Mouse (Mus musculus): ENCODE results near the gene Csrp1. TPM values are rescaled to one million over a fixed set of nuclear protein-coding genes. Genes with fewer than 3 reads are reported as not detected.

Gene Csrp1
- polyA plus RNA-seq, 1 experiment = 33.7 TPM

DNA sequence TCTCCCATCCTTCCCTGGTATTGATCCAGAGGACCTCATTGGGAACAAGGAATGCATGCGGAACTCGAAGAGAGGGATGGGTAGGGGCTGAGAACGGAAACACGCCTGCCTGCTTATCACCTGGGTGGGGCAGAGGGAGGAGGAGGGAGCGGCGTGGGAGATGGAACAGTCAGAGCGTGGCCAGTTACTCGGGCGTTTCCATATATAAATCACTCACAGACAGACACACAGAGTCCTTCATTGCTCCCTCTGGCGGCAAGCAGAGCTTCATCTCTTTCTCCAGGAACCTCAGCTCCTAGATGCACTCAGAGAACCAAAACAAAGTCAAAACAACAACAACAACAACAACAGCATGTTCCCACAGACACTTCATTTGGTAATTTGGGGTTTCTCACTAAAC, 68.8 kb downstream of the Csrp1 start:
- Histone ChIP-seq H3K4me3 (ENCODE audit: insufficient read depth, low read depth, low read length) (no peak overlapping the region), H3K4me1 (ENCODE audit: control insufficient read depth, insufficient read depth, insufficient read length, low read length) (peaks cover 4% of the 10 kb centered on the region), H3K27ac (replicated peaks; ENCODE audit: low read depth, low read length) (no peak overlapping the region)

- H3K4me1 ChIP-seq (ENCODE audit: control insufficient read depth, insufficient read depth, insufficient read length, low read length) = peaks cover 10% of the 10 kb centered on the region
- no peak overlapping the region for H3K27ac ChIP-seq (replicated peaks; ENCODE audit: low read depth, low read length)
- no peak overlapping the region for H3K4me3 ChIP-seq (ENCODE audit: insufficient read depth, low read depth, low read length)
Measured at GRCm38 (mm10) chr1:135789815-135790214, 70.0 kb downstream of the Csrp1 start.

DNA sequence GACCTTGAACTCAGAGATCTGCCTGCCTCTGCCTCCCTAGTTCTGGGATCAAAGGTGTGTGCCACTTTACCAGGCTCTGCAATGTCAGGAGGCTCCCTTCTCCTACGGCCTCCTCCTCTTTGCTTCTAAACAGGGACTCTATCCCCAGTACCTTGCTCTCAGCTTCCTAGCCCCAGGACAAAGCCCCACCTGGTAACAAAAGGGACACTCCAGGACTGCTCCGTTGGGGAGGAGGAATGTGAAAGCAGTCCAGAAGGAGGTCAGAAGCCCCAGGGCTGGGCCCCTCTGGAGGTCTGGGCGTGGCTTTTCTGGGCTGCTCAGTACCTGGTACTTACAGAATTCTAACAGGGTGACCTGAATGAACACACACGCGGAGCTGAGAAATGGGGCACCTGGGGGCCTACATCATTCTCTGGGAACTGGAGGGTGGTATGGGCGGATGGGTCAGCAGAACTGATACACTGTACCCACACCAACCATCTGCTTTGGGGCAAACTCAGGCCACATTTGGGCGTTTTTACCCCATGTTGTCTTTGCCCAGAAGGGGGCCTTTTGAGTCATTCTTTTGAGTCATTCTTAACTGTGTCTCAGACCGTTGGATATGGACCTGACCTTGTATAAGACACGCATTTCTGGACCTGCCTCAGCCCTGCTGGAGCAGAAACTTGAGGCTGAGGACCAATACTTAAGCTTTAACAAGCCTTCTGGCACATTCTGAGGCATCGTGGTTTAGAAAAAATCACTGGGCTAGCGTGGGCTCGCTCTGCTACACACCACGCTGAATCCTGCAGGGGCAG, 72.5 kb downstream of the Csrp1 start:
- Histone ChIP-seq H3K4me1 (ENCODE audit: control insufficient read depth, insufficient read depth, insufficient read length, low read length) (peaks cover 11% of the 10 kb centered on the region), H3K27ac (replicated peaks; ENCODE audit: low read depth, low read length) (no peak overlapping the region), H3K4me3 (ENCODE audit: insufficient read depth, low read depth, low read length) (no peak overlapping the region)

DNA sequence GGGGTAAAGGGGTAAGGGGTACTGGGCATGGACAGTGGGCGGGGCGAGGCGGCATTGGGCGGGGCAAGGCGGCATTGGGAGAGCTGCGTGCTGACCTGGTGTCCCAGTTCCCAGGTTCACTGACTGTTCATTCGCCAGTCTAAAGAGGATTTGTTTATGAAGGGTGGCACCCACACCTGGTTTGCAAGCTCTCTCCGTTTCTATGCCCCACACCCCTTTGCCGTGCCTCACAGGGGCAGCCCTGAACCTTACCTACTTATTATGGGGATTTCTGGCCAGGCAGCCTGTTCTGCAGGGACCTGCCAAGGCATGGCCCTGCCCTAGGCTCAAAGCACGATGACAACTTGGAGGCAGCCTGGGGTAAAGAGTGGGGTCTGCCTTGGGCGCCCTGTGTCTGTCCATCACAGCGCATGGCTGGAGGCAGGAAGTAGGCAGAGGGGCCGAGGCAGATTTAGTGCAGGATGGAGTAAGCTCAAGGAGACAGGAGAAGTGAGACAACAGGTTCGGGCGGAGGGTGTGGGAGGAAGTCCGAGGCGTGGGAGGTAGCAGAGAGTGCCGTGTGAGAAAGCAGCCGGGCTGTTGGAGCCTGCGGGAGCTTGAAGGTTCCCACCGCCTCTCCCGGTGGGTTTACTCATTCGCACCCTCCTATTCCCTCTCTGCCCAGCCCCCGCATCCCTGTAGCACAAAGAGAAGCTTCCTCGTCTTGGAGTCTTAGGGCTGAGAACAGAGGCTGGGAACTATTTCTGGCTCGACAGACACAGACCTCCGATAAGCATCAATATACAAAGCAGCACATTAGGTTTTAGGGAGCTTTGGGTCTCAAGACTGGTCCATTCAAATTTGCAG, 73.7 kb downstream of the Csrp1 start:
- Histone ChIP-seq H3K27ac (replicated peaks; ENCODE audit: low read depth, low read length) (no peak overlapping the region), H3K4me3 (ENCODE audit: insufficient read depth, low read depth, low read length) (peak overlapping the region; percentile 38), H3K4me1 (ENCODE audit: control insufficient read depth, insufficient read depth, insufficient read length, low read length) (peaks cover 11% of the 10 kb centered on the region)

DNA sequence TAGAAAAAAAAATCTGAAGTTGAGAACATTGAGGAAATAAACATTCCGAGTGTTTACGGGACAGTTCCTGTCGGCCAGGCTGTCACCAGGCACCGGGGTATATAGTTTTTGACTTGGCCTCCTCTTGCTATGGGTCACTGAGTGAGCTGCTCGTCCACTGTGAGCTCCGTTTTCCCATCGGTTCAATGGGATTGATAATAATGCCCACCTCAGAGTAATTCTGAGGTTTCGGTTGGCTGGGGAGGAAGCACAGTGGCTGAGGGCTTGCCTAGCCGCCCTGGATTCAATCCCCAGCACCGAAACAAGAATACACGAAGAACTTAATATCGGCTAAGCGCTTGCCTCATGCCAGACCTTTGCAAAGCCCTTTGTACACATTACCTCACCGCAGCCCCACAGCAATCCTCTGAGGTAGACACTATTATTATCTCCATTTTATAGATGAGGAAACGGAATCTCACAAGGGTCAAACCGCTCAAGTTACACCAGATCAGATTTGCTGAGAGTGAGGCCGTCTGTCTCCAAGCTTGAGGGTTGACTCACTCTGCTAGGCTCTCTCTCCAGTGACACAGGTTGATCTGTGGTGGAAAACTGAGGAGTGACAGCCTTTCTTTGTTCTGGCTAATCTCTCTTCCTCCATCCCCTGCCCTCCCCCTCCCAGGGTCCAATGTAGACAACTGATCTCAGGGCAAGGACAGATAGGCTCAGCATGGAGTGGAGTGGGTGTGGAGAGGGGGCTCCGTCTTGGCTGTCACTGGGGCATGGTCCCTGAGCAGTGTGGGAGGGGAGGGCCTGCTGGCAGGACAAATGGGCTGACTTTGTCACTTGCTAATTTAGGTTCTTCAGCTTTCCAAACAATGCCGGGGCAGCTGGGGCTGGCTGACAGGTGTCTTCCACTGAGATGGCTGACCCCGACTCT, 74.6 kb downstream of the Csrp1 start:
- no peak overlapping the region for H3K27ac ChIP-seq (replicated peaks; ENCODE audit: low read depth, low read length)

DNA sequence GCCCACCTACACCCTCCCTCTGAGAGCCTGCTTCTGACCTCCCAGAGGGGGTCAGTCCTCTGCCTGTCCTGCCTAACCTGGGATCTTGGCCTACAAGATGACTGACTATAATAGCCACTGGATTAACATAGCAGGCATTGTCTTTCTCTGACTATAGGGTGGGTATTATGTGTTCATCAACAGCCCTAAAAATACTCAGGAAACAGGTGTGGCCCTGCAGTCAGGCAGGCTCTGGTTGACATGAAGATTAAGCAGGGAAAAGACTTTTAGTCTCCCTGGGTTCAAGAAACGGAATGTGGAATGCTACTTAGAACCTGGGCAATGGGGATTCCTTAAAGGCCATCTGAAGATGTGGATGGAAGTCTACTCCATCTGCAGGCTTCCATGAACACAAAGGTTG, 78.6 kb downstream of the Csrp1 start:
- Histone ChIP-seq H3K4me1 (ENCODE audit: control insufficient read depth, insufficient read depth, insufficient read length, low read length) (peaks cover 10% of the 10 kb centered on the region), H3K27ac (replicated peaks; ENCODE audit: low read depth, low read length) (no peak overlapping the region), H3K4me3 (ENCODE audit: insufficient read depth, low read depth, low read length) (no peak overlapping the region)

More for the DNA sequence above, 74.6 kb downstream of the Csrp1 start:
- Histone ChIP-seq H3K4me1 (ENCODE audit: control insufficient read depth, insufficient read depth, insufficient read length, low read length) (peaks cover 11% of the 10 kb centered on the region), H3K4me3 (ENCODE audit: insufficient read depth, low read depth, low read length) (peak overlapping the region; percentile 38)

- Histone ChIP-seq H3K4me3 (ENCODE audit: insufficient read depth, low read depth, low read length) (no peak overlapping the region), H3K27ac (replicated peaks; ENCODE audit: low read depth, low read length) (no peak overlapping the region), H3K4me1 (ENCODE audit: control insufficient read depth, insufficient read depth, insufficient read length, low read length) (peaks cover 8% of the 10 kb centered on the region)
Measured at GRCm38 (mm10) chr1:135799109-135799627, 79.3 kb downstream of the Csrp1 start.

GRCm38 (mm10) chr1:135800192-135800950, 80.5 kb downstream of the Csrp1 start:
- Histone ChIP-seq H3K27ac (replicated peaks; ENCODE audit: low read depth, low read length) (no peak overlapping the region), H3K4me1 (ENCODE audit: control insufficient read depth, insufficient read depth, insufficient read length, low read length) (no peaks in the 10 kb centered on the region), H3K4me3 (ENCODE audit: insufficient read depth, low read depth, low read length) (no peak overlapping the region)

Other genes with a start within 250 kb of the Csrp1 start
- gene Nav1, start 112.8 kb upstream of the Csrp1 start, polyA plus RNA-seq (2012; ENCODE audit: insufficient read depth, insufficient read length, missing spikeins) = 5.5 and 7.8 TPM in 2 replicates
- gene Phlda3, start 46.1 kb downstream of the Csrp1 start, polyA plus RNA-seq (2012; ENCODE audit: insufficient read depth, insufficient read length, missing spikeins) = 498 and 651 TPM in 2 replicates
- 13.6 and 19.7 TPM in 2 replicates for gene Tnni1, start 59.4 kb downstream of the Csrp1 start, polyA plus RNA-seq (2012; ENCODE audit: insufficient read depth, insufficient read length, missing spikeins)
- not detected in 2 replicates for gene Lad1, start 98.5 kb downstream of the Csrp1 start, polyA plus RNA-seq (2012; ENCODE audit: insufficient read depth, insufficient read length, missing spikeins)
- gene Tnnt2, start 116.3 kb downstream of the Csrp1 start, polyA plus RNA-seq (2012; ENCODE audit: insufficient read depth, insufficient read length, missing spikeins) = not detected in 2 replicates
- not detected in 2 replicates for gene Pkp1, start 199.1 kb downstream of the Csrp1 start, polyA plus RNA-seq (2012; ENCODE audit: insufficient read depth, insufficient read length, missing spikeins)

Data from brown adipose tissue, adult 24 weeks (tissue).